Mouse (Mus musculus) brain, embryonic 18.5 days (tissue): ENCODE data around the gene Xlr4b.
"Not testable (repeated sequence)": the region's sequence is repeated elsewhere in the genome, so short reads cannot be mapped to it uniquely, and the experiment has no call there.

Source experiments
- DNase-seq: peaks from one replicate; pipeline ENCODE4 v3.0.0-alpha.2; 2012; ENCODE audit warnings: low read depth, low spot score

Xlr4b gene

DNA sequence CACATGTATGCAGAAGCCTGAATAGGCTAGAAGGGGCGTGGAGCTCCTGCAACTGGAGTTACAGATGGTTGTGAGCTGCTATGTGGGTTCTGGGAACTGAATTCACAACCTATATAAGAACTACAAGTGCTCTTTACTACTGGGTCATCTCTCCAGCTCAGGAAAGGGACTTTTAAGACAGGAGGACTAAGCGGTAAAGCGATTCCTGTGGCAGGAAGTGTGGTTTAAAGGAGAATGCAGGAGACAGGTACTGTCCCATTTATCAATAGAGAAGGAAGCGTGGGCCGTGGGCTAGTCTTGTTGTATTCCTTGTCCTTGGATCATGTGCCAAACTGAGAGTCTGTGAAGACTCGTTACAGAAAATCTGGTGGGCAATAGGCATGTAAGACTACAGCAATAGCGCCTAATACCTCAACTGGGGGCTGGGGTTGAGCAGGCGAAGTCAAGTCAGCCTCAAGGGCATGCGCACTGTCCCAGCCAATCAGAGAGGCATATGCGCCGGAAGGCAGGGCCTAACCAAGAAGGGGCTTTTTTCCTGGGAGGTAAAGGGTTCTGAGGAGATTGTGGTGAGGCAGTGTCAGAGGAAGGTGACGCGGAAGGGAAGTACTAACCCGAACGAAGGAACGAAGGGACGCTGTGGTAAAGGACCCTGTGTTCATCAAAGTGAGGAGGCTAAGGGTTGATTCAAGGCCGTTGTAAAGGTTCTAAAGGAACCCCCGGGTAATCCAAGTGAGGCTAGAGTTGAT lies at the start of gene Xlr4b:
Gene Xlr4b (plus strand): TSS at position 515 of the 746 bp plus-strand sequence.
- DNase-seq = not testable (repeated sequence)

GRCm38 (mm10) chrX:73176889-73177288 lies 37.2 kb upstream of the Xlr4b start, which contains the start of gene Spin2d:
Gene Spin2d, minus strand, starts transcription at chrX:73176989.
- not testable (repeated sequence) for DNase-seq

DNA sequence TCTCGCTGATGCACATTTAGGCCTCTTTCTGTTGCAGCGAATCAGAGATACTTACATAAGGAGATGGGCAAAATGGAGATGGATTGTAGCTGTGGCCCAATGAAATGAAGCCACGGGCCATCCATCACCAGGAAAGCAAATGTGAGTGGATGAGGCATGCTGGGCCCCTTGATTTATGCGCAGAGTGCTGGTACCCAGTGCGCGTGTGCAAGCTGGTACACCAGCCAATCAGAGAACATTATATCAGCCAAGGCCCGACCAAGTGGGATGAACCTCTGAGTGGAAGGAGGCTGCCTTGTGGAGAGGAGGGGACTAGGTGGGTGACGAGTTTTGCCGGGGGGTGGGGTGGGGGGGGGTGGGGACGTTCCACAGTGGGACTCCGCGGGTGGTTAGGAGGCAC lies 22.2 kb upstream of the Xlr4b start, which contains the start of gene Xlr3b:
Gene Xlr3b (plus strand): TSS at position 274 of the 400 bp plus-strand sequence.
- DNase-seq = not testable (repeated sequence)

DNA sequence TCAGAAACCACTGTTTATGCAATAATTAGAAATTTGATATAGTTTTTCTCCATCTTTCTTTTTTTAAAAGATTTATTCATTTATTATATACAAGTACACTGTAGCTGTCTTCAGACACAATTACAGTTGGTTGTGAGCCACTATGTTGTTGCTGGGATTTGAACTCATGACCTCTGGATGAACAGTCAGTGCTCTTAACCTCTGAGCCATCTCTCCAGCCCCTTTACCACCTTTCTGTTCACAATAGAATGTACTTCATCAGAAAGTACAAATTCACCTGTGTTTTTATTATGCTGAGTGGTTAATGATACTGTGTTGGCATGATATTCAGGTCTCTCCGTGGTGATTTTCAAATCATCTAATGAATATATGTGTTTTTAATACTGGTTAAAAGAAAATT lies 11.2 kb downstream of the Xlr4b start:
- no peak for DNase-seq

DNA sequence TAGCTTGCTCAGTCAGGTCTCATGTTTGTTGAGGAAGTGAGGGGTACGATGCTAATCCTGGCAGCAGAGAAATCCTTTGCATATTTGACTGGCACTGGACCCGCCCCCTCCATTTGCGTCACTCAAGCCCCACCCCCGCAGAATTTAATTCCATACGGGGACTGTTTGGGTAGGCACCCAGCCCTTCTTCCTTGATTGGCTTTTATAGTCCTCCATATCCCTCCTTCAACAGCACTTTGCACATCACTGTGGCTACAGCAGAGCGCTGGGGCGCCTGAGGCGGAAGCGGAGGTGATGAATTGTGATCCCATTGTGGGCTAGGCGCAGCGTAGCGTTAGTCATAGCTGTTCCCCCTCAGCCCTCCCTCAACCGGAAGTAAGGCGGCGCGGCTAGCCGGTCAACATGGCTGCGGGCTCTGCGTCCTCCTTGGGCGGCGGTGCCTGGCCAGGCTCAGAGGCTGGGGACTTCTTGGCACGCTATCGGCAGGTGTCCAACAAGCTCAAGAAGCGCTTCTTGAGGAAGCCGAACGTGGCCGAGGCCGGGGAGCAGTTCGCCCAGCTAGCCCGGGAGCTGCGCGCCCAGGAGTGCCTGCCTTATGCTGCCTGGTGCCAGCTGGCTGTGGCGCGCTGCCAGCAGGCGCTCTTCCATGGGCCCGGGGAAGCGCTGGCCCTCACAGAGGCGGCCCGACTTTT lies 13.9 kb downstream of the Xlr4b start, which contains the start of gene F8a:
Gene F8a (plus strand): TSS at position 378 of the 692 bp plus-strand sequence.
- DNase-seq = peak; percentile 77

DNA sequence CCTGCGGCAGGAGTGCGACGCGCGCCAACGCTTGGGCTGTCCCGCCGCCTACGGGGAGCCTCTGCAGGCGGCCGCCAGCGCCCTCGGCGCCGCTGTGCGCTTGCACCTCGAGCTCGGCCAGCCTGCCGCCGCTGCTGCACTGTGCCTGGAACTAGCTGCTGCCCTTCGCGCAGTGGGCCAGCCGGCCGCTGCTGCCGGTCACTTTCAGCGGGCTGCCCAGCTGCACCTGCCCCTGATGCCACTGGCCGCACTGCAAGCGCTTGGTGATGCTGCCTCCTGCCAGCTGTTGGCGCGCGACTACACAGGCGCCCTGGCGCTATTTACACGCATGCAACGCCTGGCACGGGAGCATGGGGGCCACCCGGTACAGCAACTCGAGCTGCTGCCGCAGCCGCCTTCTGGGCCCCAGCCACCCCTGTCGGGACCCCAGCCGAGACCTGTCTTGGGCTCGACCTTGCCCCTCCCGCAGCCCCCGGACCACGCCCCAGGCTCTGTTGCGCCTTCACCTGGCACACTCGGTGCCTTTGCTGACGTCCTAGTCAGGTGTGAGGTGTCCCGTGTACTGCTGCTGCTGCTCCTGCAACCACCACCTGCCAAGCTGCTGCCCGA lies 14.6 kb downstream of the Xlr4b start:
- DNase-seq = no peak

DNA sequence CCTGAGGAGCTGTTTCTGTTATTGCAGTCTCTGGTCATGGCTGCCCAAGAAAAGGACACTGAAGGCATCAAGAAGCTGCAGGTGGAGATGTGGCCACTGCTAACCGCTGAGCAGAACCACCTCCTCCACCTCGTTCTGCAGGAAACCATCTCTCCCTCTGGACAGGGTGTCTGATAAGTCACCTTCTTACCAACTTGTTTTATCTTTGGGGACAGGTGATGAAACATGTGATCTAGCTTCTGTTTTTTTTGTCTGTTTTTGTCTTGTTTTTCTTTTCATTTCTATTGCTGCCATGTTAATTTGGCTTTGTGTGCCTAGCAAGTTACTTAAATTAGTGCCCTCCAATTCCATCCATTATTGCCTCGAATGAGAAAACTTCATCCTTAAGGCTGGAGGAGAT lies 15.2 kb downstream of the Xlr4b start:
- no peak for DNase-seq

DNA sequence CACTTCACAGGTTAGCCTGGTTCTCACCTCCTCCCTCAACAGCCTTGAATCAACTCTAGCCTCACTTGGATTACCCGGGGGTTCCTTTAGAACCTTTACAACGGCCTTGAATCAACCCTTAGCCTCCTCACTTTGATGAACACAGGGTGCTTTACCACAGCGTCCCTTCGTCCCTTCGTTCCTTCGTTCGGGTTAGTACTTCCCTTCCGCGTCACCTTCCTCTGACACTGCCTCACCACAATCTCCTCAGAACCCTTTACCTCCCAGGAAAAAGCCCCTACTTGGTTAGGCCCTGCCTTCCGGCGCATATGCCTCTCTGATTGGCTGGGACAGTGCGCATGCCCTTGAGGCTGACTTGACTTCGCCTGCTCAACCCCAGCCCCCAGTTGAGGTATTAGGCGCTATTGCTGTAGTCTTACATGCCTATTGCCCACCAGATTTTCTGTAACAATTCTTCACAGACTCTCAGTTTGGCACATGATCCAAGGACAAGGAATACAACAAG lies 28.7 kb downstream of the Xlr4b start, which contains the start of gene Xlr4c:
Gene Xlr4c (minus strand): TSS at position 310 of the 505 bp plus-strand sequence.
- not testable (repeated sequence) for DNase-seq

DNA sequence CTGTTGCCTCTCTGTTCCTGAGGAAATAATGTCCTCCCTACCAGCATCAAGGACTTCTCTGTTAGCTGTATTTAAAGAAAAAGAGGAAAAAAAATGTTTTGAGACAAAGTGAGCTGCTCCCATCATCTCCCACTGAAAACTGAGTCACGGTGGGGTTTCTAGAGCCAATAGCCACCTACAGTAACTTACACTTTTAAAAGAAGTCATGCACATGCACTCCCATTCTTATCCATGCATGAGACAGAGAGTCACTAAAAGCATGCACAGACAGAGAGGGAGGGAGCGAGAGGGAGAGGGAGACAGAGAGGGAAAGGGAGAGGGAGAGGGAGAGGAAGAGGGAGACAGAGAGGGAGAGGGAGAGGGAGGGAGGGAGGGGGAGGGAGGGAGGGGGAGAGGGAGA lies 48.3 kb downstream of the Xlr4b start:
- DNase-seq = not testable (repeated sequence)

GRCm38 (mm10) chrX:73265270-73265669 lies 51.1 kb downstream of the Xlr4b start, which contains the start of gene Xlr3c:
Gene Xlr3c, minus strand, starts transcription at chrX:73265390.
- DNase-seq = not testable (repeated sequence)
